Mouse (Mus musculus): ENCODE measurements around the gene Cstb.

Cstb gene

DNA sequence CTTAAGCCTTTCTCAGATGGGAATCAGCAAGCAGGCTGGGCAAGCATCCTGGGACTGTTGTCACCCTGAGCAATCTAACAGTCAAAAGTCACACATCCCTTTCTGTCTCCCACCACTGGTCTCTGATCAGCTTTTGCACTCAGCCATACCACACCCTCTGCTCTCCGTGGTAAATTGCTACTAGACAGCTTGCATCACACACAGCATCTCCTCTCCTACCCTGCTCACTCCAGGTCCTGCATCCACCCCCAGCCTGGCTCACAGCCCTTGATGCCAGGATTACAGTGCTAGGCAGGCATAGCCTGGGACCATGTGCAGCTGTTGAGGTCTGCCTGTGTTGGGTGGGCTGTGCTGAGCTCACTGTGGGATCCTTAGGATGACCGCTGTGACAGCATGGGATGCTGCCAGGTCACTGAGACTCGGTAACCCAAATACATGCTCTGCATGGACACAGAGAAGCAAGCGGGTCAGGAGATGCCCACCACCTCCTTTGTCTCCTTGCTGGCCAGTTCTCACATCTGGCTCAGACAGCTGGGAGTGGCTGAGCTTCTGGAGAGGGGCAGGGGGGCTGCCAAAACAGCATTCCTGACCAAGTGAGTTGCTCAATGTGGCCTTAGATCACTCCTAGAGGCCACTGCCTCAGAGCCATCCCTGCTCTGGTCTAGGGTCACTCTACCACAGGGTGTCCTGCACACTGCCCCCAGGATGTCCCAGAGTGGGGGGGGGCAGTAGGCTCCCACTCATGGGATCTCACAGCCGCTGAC is 33.1 kb downstream of the Cstb start:
- peak; percentile 70 for DNase-seq (ENCODE audit: low read depth, low spot score)

- no peak for DNase-seq (ENCODE audit: low read depth, low spot score)
Measured at GRCm38 (mm10) chr10:78460463-78460862, 35.0 kb downstream of the Cstb start.

DNA sequence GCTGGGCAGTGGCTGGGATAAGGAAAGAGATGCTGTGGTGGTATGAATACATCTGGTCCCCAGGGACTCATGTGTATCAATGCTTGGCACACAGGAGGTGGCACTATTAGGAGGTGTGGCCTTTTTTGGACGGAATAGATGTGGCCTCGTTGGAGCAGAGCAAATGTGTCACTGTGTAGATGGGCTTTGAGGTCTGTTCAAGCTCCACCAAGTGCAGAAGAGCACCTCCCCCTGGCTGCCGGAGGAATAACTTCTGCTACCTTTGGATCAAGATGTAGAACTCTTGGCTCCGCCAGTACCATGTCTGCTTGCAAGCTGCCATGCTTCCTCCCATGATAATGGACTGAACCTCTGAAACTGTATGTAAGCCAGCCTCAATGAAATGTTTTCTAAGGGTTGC is 36.3 kb downstream of the Cstb start:
- no peak for DNase-seq (ENCODE audit: low read depth, low spot score)

DNA sequence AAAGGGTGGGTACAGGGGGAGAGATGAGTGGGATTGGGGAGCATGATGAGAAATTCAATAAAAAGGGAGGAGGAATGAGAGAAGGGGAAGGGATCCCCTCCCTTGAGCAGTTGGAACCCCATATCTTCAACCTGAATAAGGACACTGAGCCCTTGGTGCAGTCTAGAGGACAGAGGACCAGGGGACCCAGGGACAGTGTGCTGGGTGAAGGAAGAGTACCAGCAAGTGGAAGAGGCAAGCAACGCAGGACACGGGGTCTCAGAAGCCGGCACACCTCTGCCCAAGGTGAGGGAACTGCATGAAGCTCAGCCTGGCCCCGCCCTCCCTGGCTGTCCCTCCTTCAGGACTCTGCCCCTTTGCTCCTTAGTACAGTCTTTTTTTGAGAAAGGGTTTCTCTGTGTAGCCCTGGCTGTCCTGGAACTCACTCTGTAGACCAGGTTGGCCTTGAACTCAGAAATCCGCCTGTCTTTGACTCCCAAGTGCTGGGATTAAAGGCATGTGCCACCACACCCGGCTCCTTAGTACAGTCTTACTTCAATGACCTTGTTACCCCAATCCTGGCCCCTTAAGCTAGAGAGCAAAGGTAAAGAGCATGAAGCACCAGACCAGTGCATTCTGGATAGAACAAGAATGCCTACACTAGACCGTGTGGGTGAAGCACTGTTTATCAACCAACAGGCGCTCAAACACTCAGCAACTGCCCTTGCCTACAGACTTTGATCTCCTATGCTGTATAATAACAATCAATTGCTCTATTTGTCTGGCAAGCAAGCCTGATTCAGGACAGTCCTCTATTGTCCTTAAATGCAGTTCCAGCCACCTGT is 37.7 kb downstream of the Cstb start:
- no peak for DNase-seq (ENCODE audit: low read depth, low spot score)

- DNase-seq (ENCODE audit: low read depth, low spot score), result no peak
Measured at GRCm38 (mm10) chr10:78463769-78464167, 38.3 kb downstream of the Cstb start.

GRCm38 (mm10) chr10:78464201-78464791 is 38.8 kb downstream of the Cstb start:
- no peak for DNase-seq (ENCODE audit: low read depth, low spot score)

DNA sequence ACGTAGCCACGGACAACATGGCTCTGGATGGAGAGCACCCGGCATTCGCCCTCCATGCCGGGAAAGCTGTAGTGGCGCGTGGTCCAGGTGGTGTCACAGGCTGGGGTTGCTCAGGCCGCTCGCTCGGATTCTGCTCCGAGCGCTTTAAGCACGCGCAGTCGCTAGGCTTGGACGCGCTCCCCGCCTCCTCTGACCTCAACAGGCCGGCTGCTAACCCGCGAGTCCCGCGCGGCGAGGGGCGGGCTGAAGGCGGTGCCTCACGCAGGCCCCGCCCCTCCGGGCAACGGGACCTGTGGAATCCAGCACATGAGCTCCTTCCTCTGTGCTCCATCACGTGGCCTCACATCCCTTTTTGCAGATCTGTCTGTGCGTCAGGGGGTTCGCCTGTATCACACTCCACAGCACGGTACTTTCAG is 39.3 kb downstream of the Cstb start, which contains the start of gene Pdxk:
Gene Pdxk, minus strand, starts transcription at position 184 of the 416 bp plus-strand sequence.
- DNase-seq (ENCODE audit: low read depth, low spot score), result peak; percentile 97

DNA sequence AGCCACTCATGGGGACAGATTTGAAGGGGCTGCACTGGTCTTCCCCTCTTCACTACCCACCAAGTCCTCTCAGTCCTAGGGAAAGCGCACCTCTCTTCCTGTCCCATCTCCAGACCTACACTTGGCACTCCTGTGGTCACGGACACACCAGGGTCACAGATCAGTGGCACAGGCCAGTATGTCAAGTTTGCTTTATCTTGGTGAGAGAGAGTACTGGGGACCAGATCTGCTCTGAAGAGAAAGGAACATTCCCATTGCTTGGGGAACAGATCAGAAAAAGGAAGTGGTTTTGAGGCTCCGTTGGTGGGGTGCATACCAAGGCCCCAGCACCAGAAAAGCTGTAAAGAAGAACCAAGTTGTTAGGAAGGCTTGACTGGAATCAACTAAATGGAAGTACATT is 40.0 kb downstream of the Cstb start:
- no peak for DNase-seq (ENCODE audit: low read depth, low spot score)

DNA sequence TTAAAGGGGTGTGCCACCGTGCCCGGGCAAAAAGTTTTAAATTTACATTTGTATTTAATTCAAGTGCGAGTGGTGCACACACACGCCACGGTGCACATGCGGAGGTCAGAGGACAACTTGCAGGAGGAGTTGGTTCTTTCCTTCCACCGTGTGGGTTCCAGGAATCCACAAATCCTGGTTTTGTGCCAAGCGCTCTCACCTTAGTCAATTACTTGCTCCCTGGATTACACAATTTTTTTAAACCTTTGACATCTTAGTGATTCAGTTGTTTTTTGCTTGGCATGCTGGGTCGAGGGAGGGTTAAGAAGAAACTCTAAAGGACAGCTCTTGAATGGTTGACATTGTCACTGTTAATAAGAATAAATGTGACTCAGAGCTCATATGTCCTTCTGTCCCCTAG is 41.2 kb downstream of the Cstb start:
- no peak for DNase-seq (ENCODE audit: low read depth, low spot score)

- no peak for DNase-seq (ENCODE audit: low read depth, low spot score)
Measured at GRCm38 (mm10) chr10:78467761-78468310, 42.4 kb downstream of the Cstb start.

GRCm38 (mm10) chr10:78470582-78471313 is 45.3 kb downstream of the Cstb start:
- no peak for DNase-seq (ENCODE audit: low read depth, low spot score)

- no peak for DNase-seq (ENCODE audit: low read depth, low spot score)
Measured at GRCm38 (mm10) chr10:78472046-78472445, 46.6 kb downstream of the Cstb start.

DNA sequence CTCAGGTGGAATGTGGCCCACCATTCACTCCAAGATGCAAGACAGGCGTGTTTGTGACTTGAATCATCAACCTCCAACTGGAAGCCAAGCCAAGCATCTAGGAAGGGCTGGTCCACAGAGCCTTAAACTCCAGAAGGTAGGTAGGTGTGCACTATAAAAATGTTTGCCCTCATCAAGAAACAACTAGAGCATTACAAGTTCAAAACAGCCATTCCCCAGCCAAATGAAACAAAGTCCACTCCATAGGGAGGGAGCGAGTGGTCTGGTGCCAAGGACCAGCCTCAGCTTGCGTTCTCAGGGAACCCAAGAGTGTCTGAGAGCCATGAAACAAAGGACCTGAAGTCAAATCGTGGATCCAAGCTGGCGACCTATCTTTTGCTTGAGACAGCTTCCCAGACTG is 48.0 kb downstream of the Cstb start:
- DNase-seq (ENCODE audit: low read depth, low spot score), result no peak

GRCm38 (mm10) chr10:78474759-78475158 is 49.3 kb downstream of the Cstb start:
- no peak for DNase-seq (ENCODE audit: low read depth, low spot score)

DNA sequence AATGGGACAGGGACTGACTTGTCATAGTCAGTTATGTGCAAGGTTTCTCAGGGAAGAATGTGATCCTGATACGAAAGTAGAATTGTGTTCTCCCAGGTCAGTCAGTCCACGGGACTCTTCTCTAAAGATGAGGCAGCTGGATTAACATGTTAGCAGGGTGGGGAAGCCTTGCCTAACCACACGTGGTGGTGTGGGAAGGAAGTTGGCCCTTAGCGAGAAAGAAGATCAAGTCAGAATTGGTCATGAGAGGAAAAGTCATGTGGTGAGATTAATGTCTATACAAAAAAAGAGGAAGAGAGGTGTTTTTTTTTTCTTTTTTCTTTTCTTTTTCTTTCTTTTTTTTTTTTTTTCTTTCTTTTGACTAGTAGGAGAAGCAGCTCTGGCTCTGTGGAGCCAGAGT is 51.4 kb downstream of the Cstb start:
- DNase-seq (ENCODE audit: low read depth, low spot score), result no peak

Measured in skeletal muscle tissue, adult 2 months (tissue).